Mouse (Mus musculus) liver, embryonic 16.5 days (tissue): ENCODE results near the gene Tgfbi. TPM values are rescaled to one million over a fixed set of nuclear protein-coding genes. Genes with fewer than 3 reads are reported as not detected.

Experiments used
- ATAC-seq: fragments of 200-750 bp; cut with Nextera tagmentation; 2 replicates; pipeline ENCODE4 v1.8.0; 2017; ENCODE audit warnings: low read depth, mild to moderate bottlenecking, moderate number of reproducible peaks, moderate library complexity
- H3K27ac ChIP-seq: fragments of 300-500 bp; sonication (generic); 2 replicates; pipeline ENCODE4 v1.5.1; 2014; ENCODE audit warnings: mild to moderate bottlenecking, low read length
- H3K27me3 ChIP-seq: fragments of 300-500 bp; sonication (generic); 2 replicates; pipeline ENCODE4 v1.6.1; 2014; ENCODE audit warnings: low read depth, low read length, mixed read lengths; ENCODE audit not compliant: control insufficient read depth, insufficient read depth
- H3K36me3 ChIP-seq: fragments of 300-500 bp; sonication (generic); 2 replicates; pipeline ENCODE4 v1.6.1; 2014; ENCODE audit warnings: mild to moderate bottlenecking; ENCODE audit not compliant: control insufficient read depth, insufficient read depth
- H3K4me1 ChIP-seq: fragments of 300-500 bp; sonication (generic); 2 replicates; pipeline ENCODE4 v1.6.1; 2014; ENCODE audit warnings: low read depth, low read length, mixed read lengths; ENCODE audit not compliant: control insufficient read depth
- H3K4me2 ChIP-seq: fragments of 300-500 bp; sonication (generic); 2 replicates; pipeline ENCODE4 v1.6.1; 2014; ENCODE audit warnings: low read depth, low read length, mixed read lengths
- H3K4me3 ChIP-seq: fragments of 300-500 bp; sonication (generic); 2 replicates; pipeline ENCODE4 v1.5.1; 2014; ENCODE audit warnings: low read depth, mild to moderate bottlenecking, low read length
- H3K9ac ChIP-seq: fragments of 300-500 bp; sonication (generic); 2 replicates; pipeline ENCODE4 v1.6.1; 2014; ENCODE audit warnings: low read depth, low read length
- H3K9me3 ChIP-seq: fragments of 300-500 bp; sonication (generic); replicated peaks from 2 replicates; pipeline ENCODE4 v1.6.1; 2016; ENCODE audit warnings: low read length; ENCODE audit not compliant: control insufficient read depth
- WGBS: fragments of 180-500 bp; shearing (Covaris S2); extraction: QIAGEN DNeasy Blood & Tissue Kit; methylation state at CpG from one replicate; pipeline ENCODE4 v1.1.7; 2014; ENCODE audit not compliant: insufficient replicate concordance; 5-methylcytosine and 5-hydroxymethylcytosine counted together
- polyA plus RNA-seq: library from polyadenylated mRNA; unstranded; fragments of >200 nt; fragmentation: Nextera tagmentation; extraction: Ambion mirVana; gene quantifications from 2 replicates; pipeline ENCODE4 v1.2.1, GENCODE M21; 2015

The Tgfbi gene
- polyA plus RNA-seq, 1 experiment from 2014 or later: 10.9 TPM

DNA sequence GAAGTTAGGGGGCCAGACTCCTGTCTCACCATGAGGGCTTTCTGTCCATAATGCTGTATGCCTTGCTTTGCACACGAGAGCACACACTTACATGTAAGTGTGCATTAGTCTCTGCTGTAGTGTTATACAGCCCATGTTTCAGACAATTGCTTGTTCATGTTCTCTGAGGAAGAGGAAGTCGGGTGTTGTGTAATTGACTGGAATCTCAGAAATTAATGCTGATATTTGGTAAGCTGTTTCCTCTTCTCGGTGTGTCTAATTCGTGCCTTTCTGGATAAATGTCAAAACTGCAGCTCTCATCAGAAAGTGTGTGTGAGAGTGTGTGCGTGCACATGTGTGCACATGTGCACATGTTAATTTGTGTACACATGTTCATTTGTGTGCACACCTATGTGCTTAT lies 16.1 kb upstream of the Tgfbi start:
- H3K9me3 ChIP-seq: no peaks in the 10 kb centered on the region
- H3K27me3 ChIP-seq: no peaks in the 10 kb centered on the region
- ATAC-seq: no peak
- H3K9ac ChIP-seq: no peak overlapping the region
- no peak overlapping the region for H3K4me3 ChIP-seq
- no peak overlapping the region for H3K4me2 ChIP-seq
- H3K4me1 ChIP-seq: no peaks in the 10 kb centered on the region; the same call in 1 of the 2 replicates
- 32% methylated on average over 5 of the region's 5 CpGs for WGBS
- no peak overlapping the region for H3K27ac ChIP-seq
- no peaks in the 10 kb centered on the region for H3K36me3 ChIP-seq

- no peak overlapping the region for H3K4me2 ChIP-seq
- H3K27me3 ChIP-seq: no peaks in the 10 kb centered on the region
- H3K27ac ChIP-seq: no peak overlapping the region
- no peak for ATAC-seq
- H3K4me3 ChIP-seq: no peak overlapping the region
- no peaks in the 10 kb centered on the region for H3K9me3 ChIP-seq
- H3K4me1 ChIP-seq: no peaks in the 10 kb centered on the region; the same call in 1 of the 2 replicates
- H3K9ac ChIP-seq: no peak overlapping the region
- H3K36me3 ChIP-seq: no peaks in the 10 kb centered on the region
- 52% methylated on average over 7 of the region's 7 CpGs for WGBS
Observed at GRCm38 (mm10) chr13:56593961-56594391, 15.3 kb upstream of the Tgfbi start.

- WGBS: 59% methylated on average over 8 of the region's 8 CpGs
- Histone ChIP-seq H3K4me2 (no peak overlapping the region), H3K4me1 (no peaks in the 10 kb centered on the region), H3K9ac (no peak overlapping the region), H3K27ac (no peak overlapping the region), H3K9me3 (no peaks in the 10 kb centered on the region), H3K27me3 (no peaks in the 10 kb centered on the region), H3K4me3 (no peak overlapping the region), H3K36me3 (no peaks in the 10 kb centered on the region)
- no peak for ATAC-seq
Observed at GRCm38 (mm10) chr13:56595246-56595645, 14.1 kb upstream of the Tgfbi start.

DNA sequence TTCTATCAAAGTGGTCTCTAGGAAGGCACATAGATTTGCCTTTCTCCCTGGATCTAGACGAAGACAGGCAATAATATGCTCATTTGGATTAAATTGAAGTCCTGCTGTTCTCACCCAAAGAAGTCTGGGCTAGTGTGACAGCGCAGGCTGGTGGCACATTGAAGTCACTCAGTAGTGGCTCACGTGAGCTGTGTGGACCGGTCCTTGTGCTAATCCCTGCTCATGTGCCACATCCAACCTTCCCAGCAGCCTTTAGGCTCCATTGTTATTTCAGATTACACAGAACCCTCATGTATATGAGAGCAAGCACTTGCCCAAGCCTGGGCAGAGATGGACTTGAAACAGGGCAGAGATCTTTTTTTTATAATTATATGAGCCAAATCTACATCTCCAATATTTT lies 12.0 kb upstream of the Tgfbi start:
- no peaks in the 10 kb centered on the region for H3K9me3 ChIP-seq
- H3K27ac ChIP-seq: no peak overlapping the region
- H3K27me3 ChIP-seq: no peaks in the 10 kb centered on the region
- no peaks in the 10 kb centered on the region for H3K4me1 ChIP-seq
- H3K36me3 ChIP-seq: no peaks in the 10 kb centered on the region
- ATAC-seq: no peak
- 76% methylated on average over 4 of the region's 4 CpGs for WGBS
- H3K4me2 ChIP-seq: no peak overlapping the region
- H3K9ac ChIP-seq: no peak overlapping the region
- no peak overlapping the region for H3K4me3 ChIP-seq

GRCm38 (mm10) chr13:56597831-56598612 lies 11.3 kb upstream of the Tgfbi start:
- Histone ChIP-seq H3K9ac (no peak overlapping the region), H3K4me1 (no peaks in the 10 kb centered on the region), H3K36me3 (no peaks in the 10 kb centered on the region), H3K9me3 (no peaks in the 10 kb centered on the region), H3K4me3 (no peak overlapping the region), H3K4me2 (no peak overlapping the region), H3K27ac (no peak overlapping the region), H3K27me3 (no peaks in the 10 kb centered on the region)
- WGBS: 49% methylated on average over 12 of the region's 12 CpGs
- no peak for ATAC-seq

DNA sequence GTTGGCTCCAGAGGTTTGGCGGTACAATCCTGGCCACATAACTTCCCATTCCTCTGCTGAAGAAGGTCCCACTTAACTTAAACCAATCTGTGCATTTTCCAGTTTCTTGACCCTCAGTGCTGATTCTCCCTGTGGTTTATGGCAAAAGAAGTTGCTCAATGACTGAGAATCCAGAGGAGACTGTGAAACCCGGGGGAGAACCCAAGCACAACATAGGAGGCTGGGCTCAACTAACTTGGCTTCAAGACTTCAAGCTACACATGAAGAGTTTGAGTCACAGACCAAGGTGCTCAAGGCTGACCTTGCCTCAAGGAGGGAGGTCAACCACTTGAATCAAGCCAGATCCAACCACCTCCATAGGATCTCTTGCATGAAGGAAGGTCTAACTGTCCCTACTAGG lies 9.8 kb upstream of the Tgfbi start:
- H3K4me1 ChIP-seq: no peaks in the 10 kb centered on the region
- H3K9me3 ChIP-seq: no peaks in the 10 kb centered on the region
- H3K4me2 ChIP-seq: no peak overlapping the region
- H3K27me3 ChIP-seq: no peaks in the 10 kb centered on the region
- no peak overlapping the region for H3K27ac ChIP-seq
- H3K36me3 ChIP-seq: no peaks in the 10 kb centered on the region
- H3K4me3 ChIP-seq: no peak overlapping the region
- no peak for ATAC-seq
- WGBS: 46% methylated on average over 2 of the region's 2 CpGs
- no peak overlapping the region for H3K9ac ChIP-seq

DNA sequence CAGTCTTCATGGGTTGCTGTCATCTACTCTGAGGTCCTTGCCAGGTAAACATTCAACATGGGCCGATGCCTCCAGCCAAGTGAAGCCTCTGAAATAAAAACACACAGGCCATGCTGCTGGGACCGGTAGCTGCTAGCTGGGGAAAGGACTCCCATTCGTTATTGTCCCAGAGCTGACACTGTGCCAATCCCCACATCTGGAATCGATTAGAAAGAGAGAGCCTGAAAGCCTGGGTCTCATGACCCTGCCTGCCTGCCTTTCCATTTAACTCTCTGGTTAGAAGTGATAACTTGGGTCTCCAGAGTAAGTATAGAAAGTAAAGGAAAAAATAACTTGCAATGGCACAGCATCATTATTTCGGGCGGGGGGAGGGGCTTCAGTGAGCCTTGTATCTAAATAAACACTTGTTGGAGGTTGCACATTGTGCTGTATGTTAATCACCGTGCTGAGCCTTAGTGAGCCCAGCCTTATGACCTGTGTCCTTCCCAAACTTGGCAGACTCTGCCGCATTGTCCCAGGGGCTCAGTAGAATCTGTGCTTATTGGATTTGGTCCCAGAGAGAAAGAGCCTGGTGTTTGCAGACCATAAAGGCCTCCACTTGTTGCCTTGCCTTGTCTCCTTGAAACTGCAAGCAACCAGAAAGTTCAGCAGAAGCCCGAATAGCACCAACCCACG lies 9.0 kb upstream of the Tgfbi start:
- H3K4me1 ChIP-seq: no peaks in the 10 kb centered on the region
- 59% methylated on average over 10 of the region's 10 CpGs for WGBS

DNA sequence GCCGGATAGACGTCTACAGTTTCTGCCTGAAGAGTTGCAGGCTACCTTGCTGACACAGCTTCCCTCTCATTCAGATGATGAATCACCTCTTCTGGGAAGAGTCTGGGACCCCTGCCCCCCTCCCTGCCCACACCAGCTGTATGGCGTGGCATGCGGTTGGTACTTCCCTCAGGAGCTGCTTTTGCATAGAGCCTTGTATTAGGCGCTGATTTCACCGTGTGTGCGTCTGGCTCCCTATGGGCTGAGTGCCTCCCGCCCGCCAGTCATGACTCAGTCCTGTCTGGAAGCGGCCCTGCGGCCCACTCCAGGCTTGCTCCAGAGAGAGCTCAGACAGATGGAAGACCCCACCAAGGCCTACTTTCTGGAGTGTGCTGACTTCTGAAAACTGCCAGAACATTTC lies 8.1 kb upstream of the Tgfbi start:
- WGBS: 39% methylated on average over 11 of the region's 11 CpGs
- Histone ChIP-seq H3K4me2 (no peak overlapping the region), H3K4me1 (no peaks in the 10 kb centered on the region), H3K36me3 (no peaks in the 10 kb centered on the region), H3K27me3 (no peaks in the 10 kb centered on the region), H3K27ac (no peak overlapping the region), H3K4me3 (no peak overlapping the region), H3K9ac (no peak overlapping the region), H3K9me3 (no peaks in the 10 kb centered on the region)
- no peak for ATAC-seq

More for the DNA sequence above, 9.0 kb upstream of the Tgfbi start:
- Histone ChIP-seq H3K9ac (no peak overlapping the region), H3K27me3 (no peaks in the 10 kb centered on the region), H3K9me3 (no peaks in the 10 kb centered on the region), H3K27ac (no peak overlapping the region), H3K4me2 (no peak overlapping the region), H3K36me3 (no peaks in the 10 kb centered on the region), H3K4me3 (no peak overlapping the region)
- no peak for ATAC-seq

GRCm38 (mm10) chr13:56605503-56605902 lies 3.8 kb upstream of the Tgfbi start:
- Histone ChIP-seq H3K9me3 (no peaks in the 10 kb centered on the region), H3K4me1 (no peaks in the 10 kb centered on the region; the same call in 1 of the 2 replicates), H3K4me2 (no peak overlapping the region), H3K27me3 (peaks cover 9% of the 10 kb centered on the region), H3K9ac (no peak overlapping the region), H3K27ac (no peak overlapping the region), H3K4me3 (no peak overlapping the region), H3K36me3 (no peaks in the 10 kb centered on the region)
- no peak for ATAC-seq
- WGBS: 65% methylated on average over 9 of the region's 9 CpGs
